ENCODE assay signal across 17 mouse cellular contexts in the genomic region with DNA sequence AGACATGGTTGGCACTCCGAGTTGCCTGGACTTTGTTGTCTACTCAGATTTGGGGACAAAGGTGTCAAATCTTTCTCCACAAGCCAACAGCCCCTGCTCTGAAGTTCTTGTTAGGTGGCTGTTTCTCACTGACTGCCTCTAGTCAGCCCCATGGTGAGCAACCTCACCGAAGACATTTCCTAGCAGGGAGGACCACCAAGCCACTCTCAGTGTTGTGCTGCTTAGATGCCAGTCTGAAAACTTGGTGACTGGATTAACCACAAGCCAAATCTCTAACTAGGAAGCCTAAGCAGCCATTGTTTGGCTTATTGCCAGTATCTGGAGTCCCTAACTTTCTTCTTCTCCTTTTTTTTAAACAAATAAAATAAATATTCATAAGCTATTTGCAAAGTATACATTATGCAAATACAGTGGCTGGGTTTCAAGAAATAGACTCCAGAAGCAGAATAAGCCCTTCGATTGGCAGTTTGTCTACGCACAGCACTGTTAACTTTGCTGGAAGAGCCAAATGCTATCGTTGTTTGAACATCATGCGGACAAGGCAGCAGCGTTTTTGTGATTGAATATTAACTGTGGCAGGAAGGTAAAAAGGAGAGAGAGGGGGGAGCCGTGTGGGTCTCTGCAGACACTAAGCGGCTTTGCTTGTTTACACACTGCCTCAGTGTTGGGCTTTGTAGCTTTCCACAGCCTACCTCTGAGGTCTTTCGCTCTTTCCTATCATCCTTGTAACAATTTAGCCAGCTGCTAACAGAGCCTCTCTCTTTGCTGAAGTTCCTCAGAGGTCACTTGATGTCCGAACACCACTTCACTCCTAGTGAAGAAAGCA.
DNase-seq lines count a peak whose midpoint lies in the region; ATAC-seq lines count a peak whose summit lies in the region.
"Had no signal": no experiment of that assay in that cellular context is flagged by ENCODE, and none has a peak within 500 bp of the region (broad histone marks: within the 10 kb centered on the region; RNA-seq: fewer than 3 reads in every experiment).

No protein-coding gene starts in this region.

- no peak for DNase-seq in forebrain, embryonic 10.5 days (ENCODE audit: extremely low spot score, low spot score)
- DNase-seq in lung, postnatal 4 days: no peak
- no peak for DNase-seq in embryonic facial prominence, embryonic 10.5 days (ENCODE audit: low spot score)
- DNase-seq in left cerebral cortex, postnatal 25 days (ENCODE audit: low spot score in 2 of 2): no peak
- DNase-seq in spleen, postnatal 4 days (ENCODE audit: low spot score in 2 of 2): no peak
- DNase-seq: cerebellum, adult 11-12 months; heart, adult 18-20 months; kidney, postnatal 10 days; lung, postnatal 36 days had no signal

- no peak overlapping the region for H3K4me3 ChIP-seq in forebrain, embryonic 13.5 days
- no peak overlapping the region for H3K4me3 ChIP-seq in forebrain, embryonic 10.5 days
- H3K4me3 ChIP-seq in lung, embryonic 15.5 days: no peak overlapping the region
- H3K4me3 ChIP-seq in embryonic facial prominence, embryonic 10.5 days: no peak overlapping the region
- no peak overlapping the region for H3K4me3 ChIP-seq in midbrain, embryonic 15.5 days
- H3K4me3 ChIP-seq: hindbrain, embryonic 15.5 days; layer of hippocampus, adult 2 months; midbrain, embryonic 12.5 days had no signal

- intact Hi-C loops in left cerebral cortex, postnatal 25 days (cut with DNase I): no loop called here

- H3K9ac ChIP-seq in forebrain, embryonic 13.5 days: no peak overlapping the region
- no peak overlapping the region for H3K9ac ChIP-seq in lung, embryonic 15.5 days
- H3K9ac ChIP-seq in midbrain, embryonic 15.5 days: no peak overlapping the region
- H3K9ac ChIP-seq: hindbrain, embryonic 15.5 days; liver, embryonic 14.5 days; midbrain, embryonic 12.5 days had no signal

- WGBS in forebrain, embryonic 13.5 days: 39% methylated on average over 11 of the region's 11 CpGs
- 77% methylated on average over 11 of the region's 11 CpGs for WGBS in forebrain, embryonic 10.5 days
- 29% methylated on average over 11 of the region's 11 CpGs for WGBS in lung, embryonic 15.5 days
- 60% methylated on average over 11 of the region's 11 CpGs for WGBS in embryonic facial prominence, embryonic 10.5 days
- WGBS in midbrain, embryonic 15.5 days: 35% methylated on average over 11 of the region's 11 CpGs

- H3K27me3 ChIP-seq in forebrain, embryonic 13.5 days: peaks cover 9% of the 10 kb centered on the region
- H3K27me3 ChIP-seq in forebrain, embryonic 10.5 days (ENCODE audit: poor library complexity, severe bottlenecking): peaks cover 28% of the 10 kb centered on the region
- 0 out of 2 replicates have a peak, but pooled peaks cover 5% of the 10 kb centered on the region for H3K27me3 ChIP-seq in lung, embryonic 15.5 days
- peaks cover 13% of the 10 kb centered on the region; the same call in 1 of the 2 replicates for H3K27me3 ChIP-seq in embryonic facial prominence, embryonic 10.5 days (replicated peaks; ENCODE audit: low read depth, poor library complexity, severe bottlenecking)
- H3K27me3 ChIP-seq in midbrain, embryonic 15.5 days (replicated peaks): 0 out of 2 replicates have a peak, but pooled peaks cover 5% of the 10 kb centered on the region

- H3K4me2 ChIP-seq in forebrain, embryonic 13.5 days: peak overlapping the region; percentile 9; the same call in 1 of the 2 replicates
- H3K4me2 ChIP-seq in lung, embryonic 15.5 days: peak overlapping the region; percentile 15
- H3K4me2 ChIP-seq in midbrain, embryonic 15.5 days: no peak overlapping the region
- H3K4me2 ChIP-seq: hindbrain, embryonic 15.5 days; midbrain, embryonic 12.5 days had no signal

- peak; percentile 73 for ATAC-seq in forebrain, embryonic 13.5 days
- no peak for ATAC-seq in lung, embryonic 15.5 days (ENCODE audit: borderline replicate concordance, extremely low read depth, low FRiP score, low TSS enrichment)
- no peak; the same call in 1 of the 2 replicates for ATAC-seq in midbrain, embryonic 15.5 days (replicated peaks)
- ATAC-seq: intestine, embryonic 16.5 days had no signal

- peak overlapping the region; percentile 20; the same call in 1 of the 2 replicates for H3K27ac ChIP-seq in forebrain, embryonic 13.5 days
- H3K27ac ChIP-seq in forebrain, embryonic 10.5 days: no peak overlapping the region
- no peak overlapping the region for H3K27ac ChIP-seq in lung, embryonic 15.5 days
- peak overlapping the region; percentile 10; the same call in 1 of the 2 replicates for H3K27ac ChIP-seq in embryonic facial prominence, embryonic 10.5 days (replicated peaks)
- 0 out of 2 replicates have a peak overlapping the region, but pooled peaks have one; percentile 25 for H3K27ac ChIP-seq in midbrain, embryonic 15.5 days
- H3K27ac ChIP-seq: hindbrain, embryonic 15.5 days; layer of hippocampus, adult 2 months; liver, embryonic 14.5 days; midbrain, embryonic 12.5 days had no signal

- H3K4me1 ChIP-seq in forebrain, embryonic 13.5 days: peaks cover 46% of the 10 kb centered on the region
- peaks cover 58% of the 10 kb centered on the region for H3K4me1 ChIP-seq in forebrain, embryonic 10.5 days
- peaks cover 37% of the 10 kb centered on the region for H3K4me1 ChIP-seq in lung, embryonic 15.5 days
- peaks cover 59% of the 10 kb centered on the region for H3K4me1 ChIP-seq in embryonic facial prominence, embryonic 10.5 days
- H3K4me1 ChIP-seq in midbrain, embryonic 15.5 days: peaks cover 24% of the 10 kb centered on the region

- H3K36me3 ChIP-seq in forebrain, embryonic 13.5 days (ENCODE audit: poor library complexity, severe bottlenecking): no peaks in the 10 kb centered on the region
- H3K36me3 ChIP-seq in forebrain, embryonic 10.5 days (replicated peaks): no peaks in the 10 kb centered on the region
- no peaks in the 10 kb centered on the region for H3K36me3 ChIP-seq in lung, embryonic 15.5 days
- no peaks in the 10 kb centered on the region for H3K36me3 ChIP-seq in embryonic facial prominence, embryonic 10.5 days (replicated peaks)
- no peaks in the 10 kb centered on the region for H3K36me3 ChIP-seq in midbrain, embryonic 15.5 days (replicated peaks)
- H3K36me3 ChIP-seq: hindbrain, embryonic 15.5 days; midbrain, embryonic 12.5 days had no signal

- no peaks in the 10 kb centered on the region for H3K9me3 ChIP-seq in forebrain, embryonic 13.5 days (replicated peaks)
- H3K9me3 ChIP-seq in forebrain, embryonic 10.5 days: no peaks in the 10 kb centered on the region
- H3K9me3 ChIP-seq in lung, embryonic 15.5 days: no peaks in the 10 kb centered on the region
- H3K9me3 ChIP-seq in embryonic facial prominence, embryonic 10.5 days: no peaks in the 10 kb centered on the region
- no peaks in the 10 kb centered on the region for H3K9me3 ChIP-seq in midbrain, embryonic 15.5 days
- H3K9me3 ChIP-seq: hindbrain, embryonic 15.5 days; midbrain, embryonic 12.5 days had no signal

Comparison
In these comparisons a context has a peak if more than half of its experiments do, and no peak if none do; other contexts are left out.
1. H3K27ac ChIP-seq: peak in forebrain, embryonic 13.5 days (single experiment), embryonic facial prominence, embryonic 10.5 days (single experiment) and midbrain, embryonic 15.5 days (single experiment); none in forebrain, embryonic 10.5 days (single experiment) and lung, embryonic 15.5 days (single experiment).